Mouse (Mus musculus): ENCODE data around the gene Trpm6.

The Trpm6 gene

DNA sequence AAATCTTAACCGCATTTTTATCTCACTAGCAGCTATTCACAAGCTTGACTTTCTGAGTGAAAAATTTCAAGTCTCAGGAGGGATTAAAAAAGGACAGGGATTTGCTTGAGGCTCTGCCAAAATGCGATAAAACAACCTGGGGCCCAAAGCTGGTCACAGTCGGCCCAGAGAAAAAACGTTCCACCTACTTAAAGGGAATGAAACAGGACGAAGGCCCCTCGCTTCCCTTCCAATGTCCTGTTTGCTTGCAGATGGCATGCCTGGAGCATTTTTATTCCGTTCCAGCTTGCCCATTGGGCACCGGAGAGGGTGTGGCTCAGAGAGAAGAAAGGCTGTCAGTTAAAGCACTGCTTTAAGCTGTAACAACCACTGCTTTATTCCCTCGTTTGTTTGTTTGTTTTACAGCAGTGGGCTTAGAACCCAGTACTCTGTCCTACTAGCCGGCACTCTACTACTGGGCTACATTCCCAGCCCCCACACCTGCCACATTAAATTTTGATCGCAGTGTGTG lies 139.4 kb downstream of the Trpm6 start:
- peak; percentile 54 for DNase-seq (ENCODE audit: inconsistent ontology term)

DNA sequence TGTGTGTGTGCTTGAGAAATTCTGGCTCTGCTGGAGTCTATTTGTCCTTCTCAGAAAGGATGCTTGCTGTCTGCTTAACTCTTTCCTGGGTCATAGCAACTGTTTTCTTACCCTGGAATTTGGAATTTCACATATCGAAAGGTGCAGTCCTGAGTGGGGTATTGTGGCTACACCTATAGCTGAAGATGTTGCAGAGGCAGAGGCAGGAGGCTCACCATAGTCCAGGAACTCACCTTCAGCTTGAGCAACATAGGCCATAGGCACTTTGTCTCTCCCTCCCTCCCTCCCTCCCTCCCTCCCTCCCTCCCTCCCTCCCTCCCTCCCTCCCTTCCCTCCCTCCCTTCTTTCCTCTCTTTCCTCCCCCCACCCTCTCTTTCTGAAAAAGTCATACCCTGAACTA lies 139.8 kb downstream of the Trpm6 start:
- DNase-seq (ENCODE audit: inconsistent ontology term), result peak; percentile 33

- peak; percentile 99 for DNase-seq (ENCODE audit: inconsistent ontology term)
These were observed 140.4 kb downstream of the Trpm6 start for GRCm38 (mm10) chr19:18890216-18890615.

GRCm38 (mm10) chr19:18898238-18898637 lies 148.5 kb downstream of the Trpm6 start:
- DNase-seq (ENCODE audit: inconsistent ontology term), result no peak

- no peak for DNase-seq (ENCODE audit: inconsistent ontology term)
These were observed 152.4 kb downstream of the Trpm6 start for GRCm38 (mm10) chr19:18902041-18902693.

DNA sequence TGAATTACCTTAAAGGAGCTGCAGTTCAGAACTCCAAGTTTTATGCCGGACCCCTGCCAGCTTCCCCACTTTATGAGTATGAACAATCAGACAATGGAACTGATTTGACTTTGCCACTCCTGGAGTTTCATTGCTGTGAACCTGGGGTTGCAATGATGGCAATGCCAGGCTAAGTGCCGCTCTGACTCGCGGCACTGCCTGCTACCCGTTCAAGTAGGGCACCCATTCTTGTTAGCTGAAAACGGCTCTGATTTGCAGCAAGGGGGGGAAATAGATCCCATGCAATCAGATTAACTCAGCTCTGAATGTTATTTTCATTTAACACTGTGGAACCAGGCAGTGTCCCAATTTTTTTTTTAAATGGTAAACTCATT lies 152.9 kb downstream of the Trpm6 start:
- DNase-seq (ENCODE audit: inconsistent ontology term), result no peak

DNA sequence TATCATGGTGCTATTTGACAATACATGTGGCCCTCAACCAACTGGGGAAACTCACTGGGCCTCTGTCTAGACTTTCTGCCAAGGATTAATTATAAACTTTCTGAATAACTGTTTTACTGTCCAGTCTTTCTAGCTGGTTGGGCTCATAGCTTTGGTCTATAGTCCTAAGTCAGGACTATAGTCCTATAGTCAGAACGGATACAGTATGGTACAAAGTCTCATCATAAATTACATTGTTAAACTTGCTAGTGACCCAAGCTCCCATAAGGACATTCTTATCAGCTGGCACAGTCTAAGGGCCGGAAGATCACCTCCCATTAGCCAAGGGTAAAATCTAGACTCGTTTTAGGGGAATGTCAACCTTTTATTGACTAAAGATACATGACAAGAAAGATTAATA lies 155.7 kb downstream of the Trpm6 start:
- DNase-seq (ENCODE audit: inconsistent ontology term), result no peak

DNA sequence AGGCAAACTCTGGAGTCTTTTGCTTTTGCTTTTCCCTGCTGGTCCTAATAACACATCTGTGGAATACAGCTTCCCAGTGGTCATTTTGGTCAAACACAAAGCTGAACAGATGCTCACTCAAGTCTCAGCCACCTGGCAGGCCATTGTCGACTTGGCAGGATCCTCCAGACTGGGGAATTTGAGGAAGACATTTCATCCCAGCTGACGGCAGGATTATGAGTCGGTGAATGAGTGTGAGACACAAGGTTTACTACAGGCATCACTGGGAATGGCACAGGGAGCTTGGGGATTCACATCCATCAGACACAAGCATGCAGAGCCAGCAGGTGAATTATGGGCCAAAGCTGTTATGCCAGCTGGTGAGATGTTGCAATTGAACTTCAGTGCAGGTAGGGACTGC lies 159.9 kb downstream of the Trpm6 start:
- no peak for DNase-seq (ENCODE audit: inconsistent ontology term)

GRCm38 (mm10) chr19:18911755-18912340 lies 162.1 kb downstream of the Trpm6 start:
- peak; percentile 90 for DNase-seq (ENCODE audit: inconsistent ontology term)

- DNase-seq (ENCODE audit: inconsistent ontology term), result peak; percentile 9
These were observed 191.6 kb downstream of the Trpm6 start for GRCm38 (mm10) chr19:18941391-18941790.

Measured in Muller cell, postnatal 12 days (primary cell).